Mouse (Mus musculus) left cerebral cortex, postnatal 14 days (tissue): ENCODE results near the gene Ccl24. TPM values are rescaled to one million over a fixed set of nuclear protein-coding genes. Genes with fewer than 3 reads are reported as not detected.
"Not testable (repeated sequence)": the region's sequence is repeated elsewhere in the genome, so short reads cannot be mapped to it uniquely, and the experiment has no call there.

Source experiments
- DNase-seq, 2 experiments: peaks; one replicate each; pipeline ENCODE4 v3.0.0; 2021 to 2022; ENCODE audit warnings: low spot score in 2 of 2, mixed read lengths in 1 of 2
- intact Hi-C: fragments of 180-260 bp; cut with DNase I; formaldehyde crosslinking; loops from one replicate; pipeline ENCODE4 v1.15.1; 2025
- long read RNA-seq, 2 experiments: library from polyadenylated mRNA; stranded (forward); transcript quantifications; one replicate each; pipeline ENCODE4 v2.0.0; 2021
- total RNA-seq, 2 experiments: library from RNA; stranded (reverse); gene quantifications; 2 replicates each; pipeline ENCODE4 v1.2.3; 2021

Gene Ccl24
- not detected for total RNA-seq
- long read RNA-seq, experiment 1 = 0 reads
- long read RNA-seq, experiment 2 = 0 reads

GRCm38 (mm10) chr5:135573006-135573405 is at the start of gene Ccl24:
Gene Ccl24 (minus strand): TSS chr5:135573049.
- intact Hi-C loops = no loop called here
- DNase-seq = no peak

- intact Hi-C loops = no loop called here
- DNase-seq = peak in 1 of 2 experiments; percentile 40
Observed at GRCm38 (mm10) chr5:135621725-135622124, 48.9 kb upstream of the Ccl24 start.

- intact Hi-C loops = no loop called here
- DNase-seq = no peak
Observed at GRCm38 (mm10) chr5:135620526-135620925, 47.7 kb upstream of the Ccl24 start.

GRCm38 (mm10) chr5:135619741-135620140 is 46.9 kb upstream of the Ccl24 start:
- intact Hi-C loops = loop anchor here (5.0 kb wide), 1 partner anchor 67 kb away; no protein-coding TSS in a partner anchor
- not testable (repeated sequence) for DNase-seq

GRCm38 (mm10) chr5:135609794-135610193 is 36.9 kb upstream of the Ccl24 start:
- no peak for DNase-seq
- intact Hi-C loops = no loop called here

DNA sequence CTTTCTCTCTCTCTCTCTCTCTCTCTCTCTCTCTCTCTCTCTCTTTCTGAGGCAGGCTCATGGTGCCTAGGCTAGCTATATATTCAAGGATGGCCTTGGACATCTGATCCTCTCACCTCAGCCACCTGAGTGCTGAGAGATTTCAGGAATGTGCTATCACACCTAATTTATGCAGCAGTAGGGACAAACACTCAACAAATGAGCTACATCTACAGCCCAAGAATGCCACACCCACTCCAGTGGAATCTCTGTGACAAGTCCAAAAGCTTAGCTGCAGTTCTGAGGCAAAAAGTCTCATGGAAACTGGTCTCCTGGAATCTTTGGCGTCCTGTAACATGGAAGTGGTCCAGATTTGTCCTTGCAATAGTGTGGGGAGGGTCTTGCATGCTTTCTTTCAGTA is 34.7 kb upstream of the Ccl24 start:
- DNase-seq = no peak
- intact Hi-C loops = no loop called here

DNA sequence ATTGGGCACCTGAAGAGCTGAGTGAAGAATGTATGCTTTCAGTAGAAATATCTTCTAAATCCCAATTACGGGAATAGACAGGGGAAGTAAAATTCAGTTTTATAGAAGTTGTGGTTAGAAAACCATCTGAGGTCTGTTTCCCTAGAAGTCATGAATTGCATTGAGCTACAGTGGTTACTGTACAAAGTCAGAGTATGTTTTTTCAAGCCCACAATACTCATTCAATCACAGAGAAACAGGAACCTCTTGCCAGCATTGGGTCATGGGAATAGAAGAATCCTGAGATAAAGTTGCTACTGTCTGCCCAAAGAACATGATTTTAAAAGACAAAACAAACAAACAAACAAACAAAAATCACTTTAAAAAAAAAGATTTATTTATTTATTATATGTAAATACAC is 33.9 kb upstream of the Ccl24 start:
- intact Hi-C loops, DNase-seq: not testable (repeated sequence)

GRCm38 (mm10) chr5:135604643-135605042 is 31.8 kb upstream of the Ccl24 start:
- intact Hi-C loops, DNase-seq: not testable (repeated sequence)

- intact Hi-C loops = no loop called here
- no peak for DNase-seq
Observed at GRCm38 (mm10) chr5:135589996-135590784, 17.3 kb upstream of the Ccl24 start.

DNA sequence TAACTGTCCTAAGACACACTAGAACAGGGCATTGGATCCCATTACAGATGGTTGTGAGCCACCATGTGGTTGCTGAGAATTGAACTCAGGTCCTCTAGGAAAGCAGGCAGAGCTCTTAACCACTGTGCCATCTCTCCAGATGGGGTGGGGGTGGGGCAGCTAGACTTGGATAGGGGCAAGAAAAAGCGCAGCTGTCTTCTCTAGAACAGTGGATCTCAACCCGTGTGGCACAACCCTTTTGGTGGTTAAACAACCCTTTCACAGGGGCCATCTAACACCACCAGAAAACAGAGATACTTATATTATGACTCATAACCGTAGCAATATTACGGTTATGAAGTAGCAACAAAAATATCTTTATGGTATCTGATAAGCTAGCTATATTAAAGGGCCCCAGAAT is 14.9 kb upstream of the Ccl24 start:
- intact Hi-C loops = no loop called here
- no peak for DNase-seq

- intact Hi-C loops = no loop called here
- DNase-seq = no peak
Observed at GRCm38 (mm10) chr5:135585691-135586090, 12.8 kb upstream of the Ccl24 start.

- intact Hi-C loops = no loop called here
- peak in 1 of 2 experiments; percentile 51 for DNase-seq
Observed at GRCm38 (mm10) chr5:135582330-135582729, 9.5 kb upstream of the Ccl24 start.

- intact Hi-C loops = no loop called here
- peak; percentile 50 to 58 for DNase-seq
Observed at GRCm38 (mm10) chr5:135579331-135579751, 6.5 kb upstream of the Ccl24 start.

DNA sequence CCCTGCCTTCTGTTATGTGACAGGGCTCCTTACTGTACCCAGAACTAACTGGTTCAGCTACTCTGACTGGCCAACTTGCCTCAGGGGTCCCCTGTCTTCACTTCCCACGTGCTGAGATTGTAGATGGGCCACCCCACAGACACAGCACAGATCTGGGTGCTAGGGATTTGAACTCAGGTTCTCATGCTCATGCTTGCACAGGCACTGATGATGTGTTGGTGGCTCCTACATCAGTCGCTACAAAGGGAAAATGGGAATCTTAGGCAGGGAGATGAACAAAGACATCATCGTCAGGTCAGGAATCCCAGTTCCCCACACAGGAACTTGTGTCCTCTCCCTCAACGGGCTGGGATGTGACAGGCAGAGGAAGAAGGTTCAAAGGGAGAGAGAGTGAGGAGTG is 3.2 kb upstream of the Ccl24 start:
- no peak for DNase-seq
- intact Hi-C loops = no loop called here

- peak in 1 of 2 experiments; percentile 52 for DNase-seq
- intact Hi-C loops = no loop called here
Observed at GRCm38 (mm10) chr5:135568698-135569097, 4.2 kb downstream of the Ccl24 start.

- no peak for DNase-seq
- intact Hi-C loops = no loop called here
Observed at GRCm38 (mm10) chr5:135567556-135568265, 5.1 kb downstream of the Ccl24 start.

DNA sequence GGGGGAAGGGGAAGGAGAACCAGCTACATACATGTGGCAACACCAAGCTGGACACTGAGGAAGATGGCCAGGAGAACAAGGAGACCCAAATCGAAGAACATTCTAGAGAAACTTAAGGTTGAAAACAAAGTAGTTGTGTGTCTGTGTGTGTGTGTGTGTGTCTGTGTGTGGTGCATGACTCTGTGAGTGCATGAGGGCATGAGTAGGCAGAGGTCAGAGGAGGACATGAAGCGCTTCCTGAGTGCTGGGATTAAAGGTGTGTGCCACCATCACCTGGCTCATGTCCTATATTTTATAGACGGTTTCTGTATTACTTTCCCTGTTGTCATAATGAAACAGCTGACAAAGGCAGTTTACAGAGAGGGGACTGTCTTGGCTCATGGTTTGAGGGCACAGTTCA is 9.4 kb downstream of the Ccl24 start, which contains the start of gene Ccl26:
Gene Ccl26 (minus strand): TSS at position 101 of the 400 bp plus-strand sequence.
- DNase-seq = no peak

GRCm38 (mm10) chr5:135557671-135558070 is 15.2 kb downstream of the Ccl24 start:
- no peak for DNase-seq
- intact Hi-C loops = no loop called here

More for the DNA sequence above, 9.4 kb downstream of the Ccl24 start, which contains the start of gene Ccl26:
- intact Hi-C loops = no loop called here

DNA sequence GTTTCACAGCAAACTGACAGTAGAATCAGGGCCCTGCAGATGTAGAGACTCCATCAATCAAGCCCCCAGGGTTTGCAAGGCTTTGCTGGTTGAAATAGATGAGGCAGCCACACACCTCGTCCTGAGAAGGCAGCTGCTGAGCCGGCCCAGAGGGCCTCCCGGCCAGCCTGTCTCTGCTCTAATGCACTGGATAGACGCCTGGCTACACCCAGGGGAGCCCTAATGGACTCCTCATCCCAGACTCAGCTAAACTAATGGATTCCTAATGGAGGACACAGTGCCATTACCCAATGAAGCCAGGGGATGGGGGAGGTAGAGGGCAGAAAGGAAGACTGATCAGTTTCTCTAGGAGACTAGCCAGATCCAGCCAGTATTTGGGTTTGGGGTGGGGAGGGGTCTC is 15.8 kb downstream of the Ccl24 start:
- DNase-seq = no peak
- intact Hi-C loops = no loop called here

- intact Hi-C loops = no loop called here
- DNase-seq = no peak
Observed at GRCm38 (mm10) chr5:135556259-135556658, 16.6 kb downstream of the Ccl24 start.
